23 mouse cellular contexts compared by ENCODE assay signal in the genomic region with DNA sequence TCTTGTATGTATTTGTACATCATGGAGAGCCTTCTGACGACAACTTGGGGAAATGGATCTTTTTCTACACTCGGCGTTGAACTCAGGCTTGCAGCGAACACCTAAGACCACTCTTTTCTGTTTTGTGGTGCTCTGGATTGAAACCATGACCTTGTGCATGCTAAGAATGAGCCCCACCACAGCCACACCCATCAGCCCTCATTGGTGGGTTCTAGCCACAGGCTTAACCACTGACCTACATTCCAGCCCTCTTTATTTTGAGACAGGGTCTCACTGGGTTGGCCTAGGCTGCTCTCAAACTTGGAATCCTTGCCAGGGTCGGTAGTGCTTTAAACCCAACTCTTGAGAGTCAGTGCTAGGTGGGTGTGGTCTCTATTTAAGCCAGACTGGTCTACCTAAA.
"Had no signal": no experiment of that assay in that cellular context is flagged by ENCODE, and none has a peak within 500 bp of the region (broad histone marks: within the 10 kb centered on the region; RNA-seq: fewer than 3 reads in every experiment).

No protein-coding gene starts in this region.

- H3K27me3 ChIP-seq: heart, embryonic 12.5 days; hindbrain, embryonic 12.5 days; intestine, embryonic 15.5 days; limb, embryonic 12.5 days had no signal

- H3K4me3 ChIP-seq: heart, embryonic 10.5 days; heart, embryonic 12.5 days; hindbrain, embryonic 10.5 days; hindbrain, embryonic 12.5 days; intestine, embryonic 15.5 days; layer of hippocampus, adult 2 months; left cerebral cortex, adult 2 months; limb, embryonic 10.5 days; limb, embryonic 12.5 days had no signal

- H3K4me1 ChIP-seq: hindbrain, embryonic 10.5 days; hindbrain, embryonic 12.5 days; limb, embryonic 10.5 days; limb, embryonic 12.5 days had no signal

- DNase-seq: forebrain, postnatal 0 days; gastrocnemius, postnatal 14 days; gastrocnemius, postnatal 36 days; heart, adult 11 months; heart, postnatal 10 days; heart, postnatal 4 days; kidney, adult 18-20 months; kidney, adult 8-10 months; kidney, postnatal 10 days; kidney, postnatal 25 days; kidney, postnatal 4 days; layer of hippocampus, postnatal 36 days; liver had no signal

- H3K9ac ChIP-seq: forebrain, postnatal 0 days; heart, embryonic 12.5 days; hindbrain, embryonic 12.5 days; hindbrain, embryonic 14.5 days; intestine, embryonic 15.5 days; limb, embryonic 12.5 days had no signal

- H3K27ac ChIP-seq: heart, embryonic 10.5 days; hindbrain, embryonic 10.5 days; hindbrain, embryonic 12.5 days; hindbrain, embryonic 14.5 days; intestine, embryonic 15.5 days; layer of hippocampus, adult 2 months; left cerebral cortex, adult 2 months; limb, embryonic 10.5 days; limb, embryonic 12.5 days had no signal
